Mouse (Mus musculus): Measurements from ENCODE around the gene Efcab9.

GRCm38 (mm10) chr11:32547391-32547947 is 15.6 kb upstream of the Efcab9 start:
- TF ChIP-seq CTCF (IDR thresholded peaks at IDR 0.05; ENCODE audit: control insufficient read depth, insufficient read depth, insufficient replicate concordance, low read depth, low read length) (no peak), POLR2A (IDR thresholded peaks at IDR 0.05; ENCODE audit: control insufficient read depth, low read depth, low read length) (no peak)
